Mouse (Mus musculus) embryo, embryonic 11 days (tissue): ENCODE measurements around the gene Zfp90.

Experiments used
- DNase-seq: peaks from one replicate; pipeline ENCODE4 v3.0.0-alpha.2; 2015

Gene Zfp90

GRCm38 (mm10) chr8:106437781-106438180 lies 22.7 kb downstream of the Zfp90 start:
- DNase-seq = no peak

- DNase-seq = no peak
These were observed 25.0 kb downstream of the Zfp90 start for GRCm38 (mm10) chr8:106440146-106440545.

- no peak for DNase-seq
These were observed 27.6 kb downstream of the Zfp90 start for GRCm38 (mm10) chr8:106442740-106443139.

GRCm38 (mm10) chr8:106451301-106452085 lies 36.4 kb downstream of the Zfp90 start:
- DNase-seq = no peak

GRCm38 (mm10) chr8:106452701-106453481 lies 37.8 kb downstream of the Zfp90 start:
- no peak for DNase-seq

- no peak for DNase-seq
These were observed 38.9 kb downstream of the Zfp90 start for GRCm38 (mm10) chr8:106454036-106454435.

GRCm38 (mm10) chr8:106462131-106462530 lies 47.0 kb downstream of the Zfp90 start:
- DNase-seq = no peak

GRCm38 (mm10) chr8:106463795-106464194 lies 48.7 kb downstream of the Zfp90 start:
- no peak for DNase-seq

- peak; percentile 51 for DNase-seq
These were observed 54.4 kb downstream of the Zfp90 start for GRCm38 (mm10) chr8:106469485-106469884.

- no peak for DNase-seq
These were observed 58.9 kb downstream of the Zfp90 start for GRCm38 (mm10) chr8:106474001-106474400.
